Mouse (Mus musculus) liver, embryonic 16.5 days (tissue): ENCODE data around the gene Gm4871. TPM values are rescaled to one million over a fixed set of nuclear protein-coding genes. Genes with fewer than 3 reads are reported as not detected.

ENCODE experiments used
- ATAC-seq: fragments of 200-750 bp; cut with Nextera tagmentation; 2 replicates; pipeline ENCODE4 v1.8.0; 2017; ENCODE audit warnings: low read depth, mild to moderate bottlenecking, moderate number of reproducible peaks, moderate library complexity
- H3K27ac ChIP-seq: fragments of 300-500 bp; sonication (generic); 2 replicates; pipeline ENCODE4 v1.5.1; 2014; ENCODE audit warnings: mild to moderate bottlenecking, low read length
- H3K27me3 ChIP-seq: fragments of 300-500 bp; sonication (generic); 2 replicates; pipeline ENCODE4 v1.6.1; 2014; ENCODE audit warnings: low read depth, low read length, mixed read lengths; ENCODE audit not compliant: control insufficient read depth, insufficient read depth
- H3K36me3 ChIP-seq: fragments of 300-500 bp; sonication (generic); 2 replicates; pipeline ENCODE4 v1.6.1; 2014; ENCODE audit warnings: mild to moderate bottlenecking; ENCODE audit not compliant: control insufficient read depth, insufficient read depth
- H3K4me1 ChIP-seq: fragments of 300-500 bp; sonication (generic); 2 replicates; pipeline ENCODE4 v1.6.1; 2014; ENCODE audit warnings: low read depth, low read length, mixed read lengths; ENCODE audit not compliant: control insufficient read depth
- H3K4me2 ChIP-seq: fragments of 300-500 bp; sonication (generic); 2 replicates; pipeline ENCODE4 v1.6.1; 2014; ENCODE audit warnings: low read depth, low read length, mixed read lengths
- H3K4me3 ChIP-seq: fragments of 300-500 bp; sonication (generic); 2 replicates; pipeline ENCODE4 v1.5.1; 2014; ENCODE audit warnings: low read depth, mild to moderate bottlenecking, low read length
- H3K9ac ChIP-seq: fragments of 300-500 bp; sonication (generic); 2 replicates; pipeline ENCODE4 v1.6.1; 2014; ENCODE audit warnings: low read depth, low read length
- H3K9me3 ChIP-seq: fragments of 300-500 bp; sonication (generic); replicated peaks from 2 replicates; pipeline ENCODE4 v1.6.1; 2016; ENCODE audit warnings: low read length; ENCODE audit not compliant: control insufficient read depth
- WGBS: fragments of 180-500 bp; shearing (Covaris S2); extraction: QIAGEN DNeasy Blood & Tissue Kit; methylation state at CpG from one replicate; pipeline ENCODE4 v1.1.7; 2014; ENCODE audit not compliant: insufficient replicate concordance; 5-methylcytosine and 5-hydroxymethylcytosine counted together
- polyA plus RNA-seq: library from polyadenylated mRNA; unstranded; fragments of >200 nt; fragmentation: Nextera tagmentation; extraction: Ambion mirVana; gene quantifications from 2 replicates; pipeline ENCODE4 v1.2.1, GENCODE M21; 2015

The Gm4871 gene
- polyA plus RNA-seq, 1 experiment from 2014 or later, result not detected

DNA sequence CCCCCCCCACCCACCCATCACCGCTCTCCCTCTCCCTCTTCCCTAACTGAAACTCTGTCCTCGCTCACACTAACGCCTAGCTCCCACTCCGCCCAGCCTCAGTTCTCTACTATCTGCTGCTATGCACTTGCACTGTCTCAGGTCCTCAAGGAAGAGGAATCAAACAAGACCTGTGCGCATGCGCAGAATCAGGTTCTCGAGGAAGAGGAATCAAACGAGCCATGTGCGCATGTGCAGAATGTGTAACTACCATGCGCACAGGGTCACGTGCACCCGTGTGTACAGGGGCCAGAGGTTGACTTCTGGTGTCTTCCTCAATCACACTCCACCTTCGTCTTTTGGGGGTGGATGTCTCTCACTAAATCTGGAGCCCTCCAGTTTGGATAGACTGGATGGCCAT lies 45.0 kb downstream of the Gm4871 start:
- no peak overlapping the region for H3K4me2 ChIP-seq
- H3K27me3 ChIP-seq, result no peaks in the 10 kb centered on the region
- no peaks in the 10 kb centered on the region for H3K36me3 ChIP-seq
- no peak overlapping the region for H3K9ac ChIP-seq
- no peak for ATAC-seq
- WGBS, result 75% methylated on average over 13 of the region's 13 CpGs
- no peaks in the 10 kb centered on the region for H3K4me1 ChIP-seq
- no peak overlapping the region for H3K4me3 ChIP-seq
- H3K9me3 ChIP-seq, result no peaks in the 10 kb centered on the region; the same call in 1 of the 2 replicates
- no peak overlapping the region for H3K27ac ChIP-seq

DNA sequence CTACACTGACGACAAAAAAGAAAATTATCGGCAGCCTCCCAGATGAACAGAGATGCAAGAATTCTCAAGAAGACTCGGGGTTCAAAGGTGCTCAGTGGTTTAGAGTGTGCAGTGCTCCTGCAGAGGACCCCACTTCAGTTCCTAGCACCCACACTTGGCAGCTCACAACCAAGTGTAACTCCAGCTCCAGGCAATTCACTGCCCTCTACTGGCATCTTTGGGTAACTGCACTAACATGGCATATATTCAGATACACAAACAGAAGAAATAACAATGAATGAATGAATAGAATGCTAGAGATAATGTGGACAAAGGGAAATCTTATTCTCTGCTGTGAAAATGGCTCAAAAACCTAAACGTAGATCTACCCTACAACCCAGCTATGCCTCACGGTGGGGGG lies 47.7 kb downstream of the Gm4871 start:
- H3K9ac ChIP-seq, result no peak overlapping the region
- H3K36me3 ChIP-seq, result no peaks in the 10 kb centered on the region
- H3K4me3 ChIP-seq, result no peak overlapping the region
- no peaks in the 10 kb centered on the region for H3K4me1 ChIP-seq
- no peak overlapping the region for H3K27ac ChIP-seq
- H3K9me3 ChIP-seq, result no peaks in the 10 kb centered on the region; the same call in 1 of the 2 replicates
- H3K4me2 ChIP-seq, result no peak overlapping the region
- 79% methylated on average over 5 of the region's 5 CpGs for WGBS
- ATAC-seq, result no peak
- no peaks in the 10 kb centered on the region for H3K27me3 ChIP-seq

DNA sequence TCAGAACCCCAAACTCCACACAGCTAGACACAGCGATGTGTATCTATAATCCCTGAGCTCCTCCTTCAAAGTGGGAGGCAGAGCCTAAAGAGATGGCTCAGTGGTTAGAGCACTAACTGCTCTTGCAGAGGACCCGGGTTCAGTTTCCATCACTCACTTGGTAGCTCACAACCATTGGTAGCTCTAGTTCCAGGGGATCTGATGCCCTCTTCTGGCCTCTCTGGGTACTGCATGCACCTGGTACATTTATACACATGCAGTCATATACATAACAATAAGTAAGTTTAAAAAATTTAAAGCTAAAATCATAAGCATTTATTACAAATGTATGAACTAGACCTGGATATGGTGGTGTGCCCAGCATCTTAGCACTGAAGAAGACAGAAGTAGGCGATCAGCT lies 49.3 kb downstream of the Gm4871 start:
- Histone ChIP-seq H3K4me3 (no peak overlapping the region), H3K4me2 (no peak overlapping the region), H3K27ac (no peak overlapping the region), H3K4me1 (no peaks in the 10 kb centered on the region), H3K9me3 (no peaks in the 10 kb centered on the region; the same call in 1 of the 2 replicates), H3K36me3 (no peaks in the 10 kb centered on the region), H3K9ac (no peak overlapping the region), H3K27me3 (no peaks in the 10 kb centered on the region)
- no peak for ATAC-seq
- 71% methylated on average over 3 of the region's 3 CpGs for WGBS

Other genes starting within 250 kb of the Gm4871 start
- 1.1 and 1.4 TPM in 2 replicates for gene Smurf1, start 66.9 kb downstream of the Gm4871 start, polyA plus RNA-seq
- not detected in 2 replicates for gene 1700018F24Rik, start 10.2 kb upstream of the Gm4871 start, polyA plus RNA-seq
- gene Arpc1a, start 51.1 kb upstream of the Gm4871 start, polyA plus RNA-seq, result 52.2 and 52.3 TPM in 2 replicates
- 0.14 and 0.17 TPM in 2 replicates for gene Kpna7, start 51.3 kb upstream of the Gm4871 start, polyA plus RNA-seq
- gene Arpc1b, start 81.5 kb upstream of the Gm4871 start, polyA plus RNA-seq, result 164 and 166 TPM in 2 replicates
- 33.6 and 36.3 TPM in 2 replicates for gene Pdap1, start 107.5 kb upstream of the Gm4871 start, polyA plus RNA-seq
- gene Bud31, start 107.6 kb upstream of the Gm4871 start, polyA plus RNA-seq, result 111 and 125 TPM in 2 replicates
- 7.3 and 7.8 TPM in 2 replicates for gene Ptcd1, start 134.4 kb upstream of the Gm4871 start, polyA plus RNA-seq
- 22.7 and 24.0 TPM in 2 replicates for gene Cpsf4, start 134.5 kb upstream of the Gm4871 start, polyA plus RNA-seq
- gene Atp5j2, start 159.3 kb upstream of the Gm4871 start, polyA plus RNA-seq, result 454 and 484 TPM in 2 replicates
- 6.9 and 7.9 TPM in 2 replicates for gene Zkscan14, start 169.1 kb upstream of the Gm4871 start, polyA plus RNA-seq
- 3.8 and 4.3 TPM in 2 replicates for gene Zkscan5, start 171.8 kb upstream of the Gm4871 start, polyA plus RNA-seq
- 18.8 and 19.3 TPM in 2 replicates for gene Zfp655, start 199.0 kb upstream of the Gm4871 start, polyA plus RNA-seq
- gene Zscan25, start 247.7 kb upstream of the Gm4871 start, polyA plus RNA-seq, result 0.14 and 0.22 TPM in 2 replicates